Mouse (Mus musculus) ES-E14 (cell line): ENCODE data around the gene Tnfsfm13.

Source experiments
- CHD2 ChIP-seq: IDR thresholded peaks from 2 replicates; pipeline ENCODE4 v1.6.1; 2014; ENCODE audit warnings: mild to moderate bottlenecking, low read depth, low read length, inconsistent platforms
- HCFC1 ChIP-seq: IDR thresholded peaks from 2 replicates; pipeline ENCODE4 v1.6.1; 2012; ENCODE audit warnings: low read length, inconsistent platforms, borderline replicate concordance; ENCODE audit not compliant: insufficient read depth
- MAFK ChIP-seq: IDR thresholded peaks from 2 replicates; pipeline ENCODE4 v1.6.1; 2014; ENCODE audit warnings: mild to moderate bottlenecking, low read depth, low read length, inconsistent platforms; ENCODE audit not compliant: insufficient read depth
- ZC3H11A ChIP-seq: IDR thresholded peaks from 2 replicates; pipeline ENCODE4 v1.6.1; 2012; ENCODE audit warnings: low read depth, mild to moderate bottlenecking, inconsistent platforms, low read length, borderline replicate concordance
- ZNF384 ChIP-seq: IDR thresholded peaks from 2 replicates; pipeline ENCODE4 v1.6.1; 2012; ENCODE audit warnings: low read depth, low read length, inconsistent platforms

DNA sequence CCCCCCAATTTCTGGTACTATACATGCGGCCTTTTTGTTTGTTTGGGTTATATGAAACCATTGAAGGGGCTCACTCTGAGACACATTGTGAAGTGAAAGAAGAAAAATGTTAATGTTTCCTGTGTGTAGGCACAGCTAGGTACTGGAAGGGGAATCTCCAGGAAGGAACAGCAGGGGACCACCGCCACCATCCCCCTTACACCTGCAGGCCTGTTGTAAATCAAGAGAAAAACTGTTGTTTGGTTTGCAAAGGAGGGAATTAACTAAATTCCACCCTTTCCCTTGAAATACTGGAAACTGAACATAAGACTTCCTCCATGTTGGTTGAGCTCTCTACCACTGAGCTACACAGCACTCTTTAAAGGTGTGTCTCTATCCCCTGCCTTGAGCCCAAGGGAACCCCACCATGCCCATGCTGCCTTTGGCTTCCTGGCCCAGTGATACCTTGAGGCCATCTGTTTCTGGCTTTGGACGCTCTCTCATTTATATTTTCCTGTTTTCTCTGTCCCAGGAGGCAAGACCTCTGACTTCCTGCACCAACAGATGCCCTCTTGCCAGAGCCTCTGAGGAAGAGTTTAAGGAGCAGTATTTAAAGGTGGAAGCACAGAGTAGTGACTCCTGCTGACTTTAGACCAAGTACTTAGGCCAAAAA lies 12.8 kb upstream of the Tnfsfm13 start:
- TF ChIP-seq MAFK (no peak), CHD2 (no peak), HCFC1 (no peak), ZNF384 (no peak), ZC3H11A (no peak)
